Mouse (Mus musculus): ENCODE data around the gene Gm17019. TPM values are rescaled to one million over a fixed set of nuclear protein-coding genes. Genes with fewer than 3 reads are reported as not detected.

Gm17019 gene
- total RNA-seq (2023) = not detected

GRCm38 (mm10) chr5:15032898-15033297 lies at the start of gene Gm17019:
Gene Gm17019 (minus strand): TSS chr5:15032998.

Other genes with a start within 250 kb of the Gm17019 start
- not detected for gene Gm9758, start 118.1 kb downstream of the Gm17019 start, total RNA-seq (2023)
- gene Speer4e, start 94.6 kb downstream of the Gm17019 start, total RNA-seq (2023) = not detected
- gene Gm10354, start 54.1 kb downstream of the Gm17019 start, total RNA-seq (2023) = not detected